Mouse (Mus musculus): ENCODE results near the gene Syt2.

DNA sequence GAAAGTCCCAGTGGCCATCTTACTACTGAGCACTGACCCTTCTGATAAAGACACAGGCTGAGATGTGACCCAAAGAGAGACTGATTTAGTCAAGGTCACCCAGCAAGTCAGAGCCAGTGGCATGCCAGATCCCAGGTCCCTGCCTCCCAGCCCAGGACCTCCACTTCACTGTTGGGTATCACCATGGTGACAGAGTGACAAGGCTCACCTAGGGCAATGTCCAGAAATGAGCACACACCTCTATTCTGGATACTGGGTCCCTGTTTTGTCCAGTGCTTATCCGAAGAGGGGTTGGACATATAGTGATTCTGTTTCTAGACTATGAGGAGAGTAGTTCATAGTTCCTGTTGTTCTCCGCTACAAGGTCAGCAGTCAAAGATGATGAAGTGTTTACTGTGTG, 56.8 kb downstream of the Syt2 start:
- no peak for TF ChIP-seq CTCF (IDR thresholded peaks at IDR 0.05; ENCODE audit: extremely low read depth, insufficient read depth, insufficient read length, insufficient replicate concordance)
- no peak for TF ChIP-seq POLR2A (IDR thresholded peaks at IDR 0.05; ENCODE audit: low read depth, low read length)

Data from spleen, adult 2 months (tissue).